Mouse (Mus musculus) MEL (cell line): ENCODE data around the gene Slco2a1. TPM values are rescaled to one million over a fixed set of nuclear protein-coding genes. Genes with fewer than 3 reads are reported as not detected.

ENCODE experiments used
- DNase-seq: peaks from one replicate; pipeline ENCODE4 v3.0.0; 2011; ENCODE audit warnings: low read depth, low spot score
- H3K27ac ChIP-seq: 2 replicates; pipeline ENCODE4 v1.5.1; 2012; ENCODE audit warnings: low read depth, mild to moderate bottlenecking, control low read depth, low read length, moderate library complexity; ENCODE audit not compliant: control insufficient read depth
- H3K27me3 ChIP-seq, 2 experiments: fragments of 150-350 bp in 1 of 2; sonication (generic) in 1 of 2; 2 replicates each; pipeline ENCODE4 v1.6.1; 2012; ENCODE audit warnings: low read length in 2 of 2, mild to moderate bottlenecking in 2 of 2, improper control_type of control experiment in 1 of 2, moderate library complexity in 1 of 2; ENCODE audit not compliant: insufficient read depth in 2 of 2, control insufficient read depth in 1 of 2
- H3K36me3 ChIP-seq, 2 experiments: 2 replicates each; pipeline ENCODE4 v1.6.1; 2012 to 2014; ENCODE audit warnings: low read length in 2 of 2, improper control_type of control experiment in 1 of 2, inconsistent platforms in 1 of 2, mild to moderate bottlenecking in 1 of 2; ENCODE audit not compliant: insufficient read depth in 2 of 2, control insufficient read depth in 1 of 2
- H3K4me1 ChIP-seq, 2 experiments: fragments of 150-350 bp in 1 of 2; sonication (generic) in 1 of 2; 2 replicates each; pipeline ENCODE4 v1.6.1; 2012; ENCODE audit warnings: low read length in 2 of 2, improper control_type of control experiment in 1 of 2, mild to moderate bottlenecking in 1 of 2; ENCODE audit not compliant: insufficient read depth in 2 of 2, control insufficient read depth in 1 of 2
- H3K4me3 ChIP-seq, 2 experiments: fragments of 150-350 bp in 1 of 2; sonication (generic) in 1 of 2; 2 replicates each; pipeline ENCODE4 v1.5.1; 2012; ENCODE audit warnings: low read depth in 2 of 2, low read length in 2 of 2, mild to moderate bottlenecking in 2 of 2, moderate library complexity in 2 of 2, control low read depth in 1 of 2, improper control_type of control experiment in 1 of 2; ENCODE audit not compliant: control insufficient read depth in 1 of 2, insufficient read depth in 1 of 2
- H3K79me2 ChIP-seq: 2 replicates; pipeline ENCODE4 v1.6.1; 2012; ENCODE audit warnings: mild to moderate bottlenecking, low read length, moderate library complexity; ENCODE audit not compliant: control insufficient read depth, poor library complexity, insufficient read depth
- H3K9ac ChIP-seq: 2 replicates; pipeline ENCODE4 v1.6.1; 2012; ENCODE audit warnings: low read depth, mild to moderate bottlenecking, control low read depth, low read length, moderate library complexity; ENCODE audit not compliant: control insufficient read depth, poor library complexity, severe bottlenecking
- H3K9me3 ChIP-seq: fragments of 150-350 bp; sonication (generic); replicated peaks from 2 replicates; pipeline ENCODE4 v1.6.1; 2012; ENCODE audit warnings: mild to moderate bottlenecking, low read length, improper control_type of control experiment, moderate library complexity; ENCODE audit not compliant: insufficient read depth
- BHLHE40 ChIP-seq: IDR thresholded peaks from 2 replicates; pipeline ENCODE4 v1.6.1; 2012; ENCODE audit warnings: low read depth, mild to moderate bottlenecking, inconsistent platforms, low read length, improper control_type of control experiment, borderline replicate concordance
- CHD1 ChIP-seq: IDR thresholded peaks from 2 replicates; pipeline ENCODE4 v1.6.1; 2012; ENCODE audit warnings: low read depth, mild to moderate bottlenecking, inconsistent platforms, low read length, improper control_type of control experiment
- CHD2 ChIP-seq: IDR thresholded peaks from 2 replicates; pipeline ENCODE4 v1.6.1; 2011; ENCODE audit warnings: low read length, improper control_type of control experiment
- CTCF ChIP-seq, 3 experiments: IDR thresholded peaks in 2 of 3; conservative IDR thresholded peaks in 1 of 3; 2 replicates each; pipeline ENCODE4 v1.5.1; 2011 to 2012; ENCODE audit warnings: low read length in 3 of 3, low read depth in 2 of 3, mild to moderate bottlenecking in 2 of 3, improper control_type of control experiment in 1 of 3, inconsistent platforms in 1 of 3, mixed read lengths in 1 of 3, moderate library complexity in 1 of 3; ENCODE audit not compliant: control insufficient read depth in 1 of 3, insufficient read depth in 1 of 3, poor library complexity in 1 of 3, severe bottlenecking in 1 of 3
- E2F4 ChIP-seq: IDR thresholded peaks from 2 replicates; pipeline ENCODE4 v1.6.1; 2011; ENCODE audit warnings: low read depth, low read length, improper control_type of control experiment, borderline replicate concordance
- GABPA ChIP-seq: IDR thresholded peaks from 2 replicates; pipeline ENCODE4 v1.6.1; 2012; ENCODE audit warnings: low read depth, mild to moderate bottlenecking, inconsistent platforms, low read length, improper control_type of control experiment, moderate library complexity
- GATA1 ChIP-seq: IDR thresholded peaks from 2 replicates; pipeline ENCODE4 v1.6.1; 2011; ENCODE audit warnings: low read depth, low read length, improper control_type of control experiment
- JUND ChIP-seq: IDR thresholded peaks from 2 replicates; pipeline ENCODE4 v1.6.1; 2011; ENCODE audit warnings: low read depth, mild to moderate bottlenecking, improper control_type of control experiment, low read length
- KAT2A ChIP-seq: conservative IDR thresholded peaks from 2 replicates; pipeline ENCODE4 v1.6.1; 2012; ENCODE audit warnings: low read depth, low read length, improper control_type of control experiment, inconsistent platforms
- MAX ChIP-seq: IDR thresholded peaks from 2 replicates; pipeline ENCODE4 v1.6.1; 2011; ENCODE audit warnings: low read length, improper control_type of control experiment
- MAZ ChIP-seq: IDR thresholded peaks from 2 replicates; pipeline ENCODE4 v1.6.1; 2012; ENCODE audit warnings: low read depth, mild to moderate bottlenecking, inconsistent platforms, low read length, improper control_type of control experiment
- MEF2A ChIP-seq: IDR thresholded peaks from 2 replicates; pipeline ENCODE4 v1.6.1; 2014; ENCODE audit warnings: low read depth, mild to moderate bottlenecking, inconsistent platforms, low read length, improper control_type of control experiment; ENCODE audit not compliant: poor library complexity, insufficient replicate concordance, severe bottlenecking; ENCODE audit errors: extremely low read depth
- MYC ChIP-seq: IDR thresholded peaks from 2 replicates; pipeline ENCODE4 v1.6.1; 2011; ENCODE audit warnings: low read depth, mild to moderate bottlenecking, low read length, improper control_type of control experiment, moderate library complexity
- NELFE ChIP-seq: IDR thresholded peaks from 2 replicates; pipeline ENCODE4 v1.6.1; 2011; ENCODE audit warnings: low read depth, low read length, improper control_type of control experiment
- POLR2AphosphoS5 ChIP-seq: IDR thresholded peaks from 2 replicates; pipeline ENCODE4 v1.6.1; 2012; ENCODE audit warnings: low read depth, borderline replicate concordance, mild to moderate bottlenecking, inconsistent platforms, low read length, moderate library complexity, mixed read lengths
- SIN3A ChIP-seq: IDR thresholded peaks from 2 replicates; pipeline ENCODE4 v1.6.1; 2012; ENCODE audit warnings: low read length, improper control_type of control experiment, inconsistent platforms
- USF1 ChIP-seq: IDR thresholded peaks from 2 replicates; pipeline ENCODE4 v1.6.1; 2014; ENCODE audit warnings: low read depth, mild to moderate bottlenecking, inconsistent platforms, low read length, improper control_type of control experiment, moderate library complexity
- USF2 ChIP-seq, 2 experiments: IDR thresholded peaks; 2 replicates each; pipeline ENCODE4 v1.6.1; 2011 to 2012; ENCODE audit warnings: improper control_type of control experiment in 2 of 2, low read length in 2 of 2, borderline replicate concordance in 1 of 2, inconsistent platforms in 1 of 2, low read depth in 1 of 2, mild to moderate bottlenecking in 1 of 2; ENCODE audit not compliant: insufficient read depth in 1 of 2
- ZKSCAN1 ChIP-seq: IDR thresholded peaks from 2 replicates; pipeline ENCODE4 v1.6.1; 2012; ENCODE audit warnings: low read depth, mild to moderate bottlenecking, inconsistent platforms, low read length, improper control_type of control experiment, moderate library complexity
- polyA plus RNA-seq, 2 experiments: library from polyadenylated mRNA; stranded (reverse) in 1 of 2; unstranded in 1 of 2; fragments of >175 nt in 1 of 2; fragments of >200 nt in 1 of 2; gene quantifications; 2 replicates each; pipeline versions ENCODE4 v1.2.1 to v1.2.4; 2012; ENCODE audit warnings: low replicate concordance in 2 of 2, low read depth in 1 of 2; ENCODE audit not compliant: insufficient read length in 2 of 2, insufficient read depth in 1 of 2, missing spikeins in 1 of 2
- total RNA-seq: library from RNA; depleted of rRNA; stranded (reverse); fragments of 300-350 nt; gene quantifications from 2 replicates; pipeline ENCODE4 v1.2.3, GENCODE M21; 2012

Slco2a1 gene
- total and polyA plus RNA-seq, 3 experiments = 0.01 TPM; not detected in 2

DNA sequence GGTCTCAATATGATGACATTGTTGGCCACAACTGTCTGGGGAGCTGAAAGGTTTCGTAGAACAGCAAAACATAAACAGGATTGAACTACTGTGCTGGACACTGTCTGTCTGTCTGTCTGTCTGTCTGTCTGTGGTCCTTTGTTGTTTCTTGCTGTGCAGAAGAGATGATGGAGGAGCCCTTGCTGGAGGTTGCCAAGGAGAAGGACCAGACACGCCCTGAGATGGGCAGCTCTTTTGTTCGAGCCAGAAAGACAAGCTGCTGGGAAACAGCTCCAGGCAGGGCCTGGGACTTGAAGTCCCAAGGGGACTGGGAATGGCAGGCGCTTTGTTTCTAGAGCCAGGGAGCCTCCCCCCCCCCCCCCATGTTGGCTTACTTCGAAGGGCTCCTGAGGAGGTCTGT is 129.0 kb downstream of the Slco2a1 start:
- no peak for DNase-seq
- H3K36me3 ChIP-seq = no peaks in the 10 kb centered on the region
- H3K9me3 ChIP-seq = no peaks in the 10 kb centered on the region
- H3K27me3 ChIP-seq = no peaks in the 10 kb centered on the region
- TF ChIP-seq KAT2A = no peak
- no peak for TF ChIP-seq JUND
- TF ChIP-seq BHLHE40 = no peak
- no peak for TF ChIP-seq POLR2AphosphoS5
- TF ChIP-seq USF1 = no peak
- TF ChIP-seq CHD2 = no peak
- TF ChIP-seq NELFE = no peak
- TF ChIP-seq ZKSCAN1 = no peak
- H3K79me2 ChIP-seq = no peaks in the 10 kb centered on the region
- H3K9ac ChIP-seq = no peak overlapping the region
- H3K4me1 ChIP-seq = no peaks in the 10 kb centered on the region
- no peak overlapping the region for H3K27ac ChIP-seq
- H3K4me3 ChIP-seq = no peak overlapping the region

DNA sequence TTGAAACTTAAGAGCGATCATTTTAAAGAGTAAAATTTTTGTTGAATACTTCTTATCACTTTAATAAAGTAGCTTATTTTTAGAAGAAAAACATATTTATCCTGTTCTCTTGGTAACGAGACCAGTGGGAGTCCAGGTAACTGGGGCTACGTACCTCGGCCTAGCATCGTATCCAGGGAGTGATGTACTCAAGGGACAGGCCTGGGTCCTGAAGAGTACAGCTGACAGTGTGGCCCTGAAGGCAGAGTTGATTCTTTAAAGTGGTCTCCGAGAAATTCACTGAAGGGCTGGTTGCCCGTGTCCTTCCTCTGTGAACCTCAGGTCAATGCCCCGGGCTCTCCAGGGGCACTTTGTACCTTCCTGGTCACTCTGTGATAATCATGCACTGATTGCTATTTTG is 129.4 kb downstream of the Slco2a1 start:
- DNase-seq = no peak
- Histone ChIP-seq H3K27me3 (no peaks in the 10 kb centered on the region), H3K4me1 (no peaks in the 10 kb centered on the region)

DNA sequence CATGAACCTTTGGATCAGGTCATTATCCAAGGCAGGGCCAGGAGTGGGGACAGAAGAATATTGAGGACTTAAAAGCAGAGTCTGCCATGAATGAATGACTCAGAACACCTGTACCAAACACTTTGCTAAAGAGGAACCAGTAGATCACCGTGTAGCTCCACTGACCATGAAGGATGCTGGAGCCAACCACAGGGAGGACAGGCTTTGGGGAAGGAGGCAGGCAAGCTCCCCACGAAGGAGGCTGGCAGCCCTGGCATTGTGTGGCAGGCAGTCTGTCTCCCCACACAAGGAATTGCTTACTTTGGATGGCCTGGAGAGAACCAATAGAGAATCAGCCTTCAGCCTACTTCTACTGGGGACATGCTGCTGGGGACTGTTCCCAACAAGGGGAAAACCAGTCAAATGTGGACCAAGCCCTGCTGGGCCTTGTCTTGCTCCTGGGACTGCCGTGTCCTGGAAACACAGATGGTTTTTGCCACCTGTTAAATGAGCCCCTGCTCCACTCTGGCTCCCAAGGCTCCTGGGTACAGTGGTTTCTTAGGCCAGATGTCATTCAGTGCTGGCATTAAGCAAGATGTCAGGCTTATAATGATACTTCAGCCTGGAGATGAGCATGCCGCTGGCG is 130.3 kb downstream of the Slco2a1 start:
- H3K4me3 ChIP-seq = no peak overlapping the region
- H3K36me3 ChIP-seq = no peaks in the 10 kb centered on the region
- H3K27me3 ChIP-seq = no peaks in the 10 kb centered on the region
- no peaks in the 10 kb centered on the region for H3K4me1 ChIP-seq
- no peaks in the 10 kb centered on the region for H3K79me2 ChIP-seq
- H3K9ac ChIP-seq = no peak overlapping the region
- H3K9me3 ChIP-seq = no peaks in the 10 kb centered on the region
- DNase-seq = no peak
- H3K27ac ChIP-seq = no peak overlapping the region
- TF ChIP-seq POLR2AphosphoS5 = no peak
- TF ChIP-seq CTCF (IDR thresholded peaks at IDR 0.05 in 2 of 3, conservative IDR thresholded peaks at IDR 0.05 in 1 of 3; ENCODE audit: control insufficient read depth in 1 of 3, insufficient read depth in 1 of 3, low read depth in 2 of 3, low read length in 3 of 3, poor library complexity in 1 of 3, severe bottlenecking in 1 of 3) = no peak
- no peak for TF ChIP-seq MAX
- TF ChIP-seq GATA1 = no peak
- TF ChIP-seq MAZ = no peak
- TF ChIP-seq NELFE = no peak
- TF ChIP-seq MYC = no peak
- TF ChIP-seq CHD2 = no peak

More for the DNA sequence above, 129.4 kb downstream of the Slco2a1 start:
- Histone ChIP-seq H3K36me3 (no peaks in the 10 kb centered on the region), H3K79me2 (no peaks in the 10 kb centered on the region), H3K9ac (no peak overlapping the region), H3K4me3 (no peak overlapping the region), H3K9me3 (no peaks in the 10 kb centered on the region), H3K27ac (no peak overlapping the region)
- no peak for TF ChIP-seq GABPA
- no peak for TF ChIP-seq CHD1
- TF ChIP-seq MYC = no peak
- no peak for TF ChIP-seq USF2 (IDR thresholded peaks at IDR 0.05; ENCODE audit: borderline replicate concordance in 1 of 2, insufficient read depth in 1 of 2, low read depth in 1 of 2, low read length in 2 of 2)
- no peak for TF ChIP-seq SIN3A
- TF ChIP-seq USF1 = no peak
- TF ChIP-seq E2F4 = no peak
- TF ChIP-seq MEF2A = no peak
